Mouse (Mus musculus) thymus, adult 2 months (tissue): ENCODE measurements around the gene Fntb. TPM values are rescaled to one million over a fixed set of nuclear protein-coding genes. Genes with fewer than 3 reads are reported as not detected.

Source experiments
- DNase-seq: peaks from one replicate; pipeline ENCODE4 v3.0.0; 2021
- H3K27ac ChIP-seq: fragments of 200-500 bp; 2 replicates; pipeline ENCODE4 v1.5.1; 2012; ENCODE audit warnings: low read length, control low read depth; ENCODE audit not compliant: control insufficient read depth, insufficient read depth
- H3K27me3 ChIP-seq: fragments of 200-500 bp; 2 replicates; pipeline ENCODE4 v1.6.1; 2012; ENCODE audit warnings: mild to moderate bottlenecking, low read length, moderate library complexity, mixed read lengths; ENCODE audit not compliant: control insufficient read depth, insufficient read depth
- H3K36me3 ChIP-seq: fragments of 200-500 bp; 2 replicates; pipeline ENCODE4 v1.6.1; 2012; ENCODE audit warnings: mild to moderate bottlenecking, low read length, moderate library complexity; ENCODE audit not compliant: control insufficient read depth, insufficient read depth
- H3K4me1 ChIP-seq: fragments of 200-500 bp; replicated peaks from 2 replicates; pipeline ENCODE4 v1.6.1; 2012; ENCODE audit warnings: low read length; ENCODE audit not compliant: control insufficient read depth, insufficient read depth
- H3K4me3 ChIP-seq: fragments of 200-500 bp; 2 replicates; pipeline ENCODE4 v1.5.1; 2012; ENCODE audit warnings: mild to moderate bottlenecking, low read length, control low read depth, moderate library complexity; ENCODE audit not compliant: control insufficient read depth, insufficient read depth
- CTCF ChIP-seq: fragments of 200-500 bp; IDR thresholded peaks from 2 replicates; pipeline ENCODE4 v1.5.1; 2012; ENCODE audit warnings: mild to moderate bottlenecking, control low read depth, low read length, moderate library complexity, borderline replicate concordance; ENCODE audit not compliant: control insufficient read depth, poor library complexity, insufficient read depth; ENCODE audit errors: extremely low read depth
- POLR2A ChIP-seq: fragments of 200-500 bp; IDR thresholded peaks from 2 replicates; pipeline ENCODE4 v1.6.1; 2012; ENCODE audit warnings: mild to moderate bottlenecking, low read length, control low read depth, moderate library complexity; ENCODE audit not compliant: control insufficient read depth, poor library complexity, insufficient read depth; ENCODE audit errors: extremely low read depth
- WGBS: fragments of 180-500 bp; shearing (Covaris S2); methylation state at CpG from one replicate; pipeline ENCODE4 v1.1.7; 2018; 5-methylcytosine and 5-hydroxymethylcytosine counted together
- polyA plus RNA-seq: library from polyadenylated mRNA; depleted of rRNA; stranded (reverse); fragments of >200 nt; gene quantifications from 2 replicates; pipeline ENCODE4 v1.2.3, GENCODE M21; 2012

Fntb gene
- polyA plus RNA-seq, 1 experiment: 51.3 TPM

DNA sequence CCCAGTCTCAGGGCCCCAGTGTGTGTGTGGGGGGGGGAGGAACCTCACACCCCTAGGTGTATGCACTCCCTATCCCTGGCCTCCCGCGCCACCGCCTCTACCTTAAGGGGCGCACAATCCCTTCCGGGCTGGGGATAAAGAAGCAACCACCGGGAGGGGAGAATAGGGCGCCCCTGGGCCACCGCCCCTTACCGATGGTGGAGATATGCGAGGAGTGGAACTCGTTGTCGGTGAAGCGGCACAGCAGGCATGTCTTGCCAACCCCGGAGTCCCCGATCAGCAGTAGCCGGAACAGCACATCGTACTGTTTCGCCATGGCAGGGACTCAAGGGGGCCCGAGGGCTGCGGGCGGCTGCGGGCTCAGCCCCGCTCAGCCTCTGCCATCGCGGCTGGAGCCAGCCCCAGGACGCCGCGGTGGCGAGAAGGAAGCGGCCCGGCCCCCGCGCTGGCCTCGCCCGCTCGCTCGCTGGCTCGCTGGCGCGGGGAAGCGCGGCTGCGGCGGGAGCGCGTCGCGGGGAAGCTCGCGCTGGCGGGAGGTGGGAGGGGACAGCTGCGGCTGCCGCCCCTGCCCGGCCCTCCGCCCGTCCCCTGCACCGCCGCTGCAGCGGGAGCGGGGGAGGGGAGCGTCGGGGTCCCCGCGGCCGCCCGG lies 56.7 kb downstream of the Fntb start:
- Histone ChIP-seq H3K4me3 (peak overlapping the region; percentile 46), H3K27me3 (peaks cover 11% of the 10 kb centered on the region; the same call in 1 of the 2 replicates), H3K27ac (no peak overlapping the region), H3K36me3 (no peaks in the 10 kb centered on the region), H3K4me1 (peaks cover 10% of the 10 kb centered on the region)
- WGBS: 4% methylated on average over 63 of the region's 66 CpGs
- peak; percentile 18 for DNase-seq
- TF ChIP-seq POLR2A: no peak

DNA sequence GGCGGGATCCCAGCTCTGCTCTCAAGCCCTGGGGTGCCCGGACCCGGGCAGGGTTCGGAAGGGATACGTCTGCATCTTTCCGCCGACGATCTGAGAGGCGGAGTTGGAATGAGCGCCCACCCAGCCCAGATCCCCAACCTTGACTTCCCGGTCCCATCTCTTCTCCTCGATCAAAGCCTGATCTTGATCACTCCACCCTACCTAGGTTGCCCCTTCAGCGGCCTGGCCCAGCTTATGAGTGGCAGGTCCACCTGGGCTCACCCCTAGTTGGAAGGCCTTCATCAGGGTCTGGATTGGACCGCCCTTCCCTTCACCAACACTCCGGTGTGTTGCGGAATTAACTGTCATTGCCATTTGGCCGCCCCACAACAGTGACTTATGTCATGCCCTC lies 57.3 kb downstream of the Fntb start, which contains the start of gene Rab15:
Rab15 (minus strand) TSS at position 258 of the 391 bp plus-strand sequence.
- TF ChIP-seq CTCF (no peak), POLR2A (no peak)
- 13% methylated on average over 17 of the region's 17 CpGs for WGBS
- H3K36me3 ChIP-seq: no peaks in the 10 kb centered on the region
- no peak within 1 kb of the TSS for H3K27ac ChIP-seq
- peak within 1 kb of the TSS; percentile 46 for H3K4me3 ChIP-seq
- DNase-seq: no peak
- peaks cover 10% of the 10 kb centered on the region for H3K4me1 ChIP-seq
- H3K27me3 ChIP-seq: peaks cover 11% of the 10 kb centered on the region; the same call in 1 of the 2 replicates

DNA sequence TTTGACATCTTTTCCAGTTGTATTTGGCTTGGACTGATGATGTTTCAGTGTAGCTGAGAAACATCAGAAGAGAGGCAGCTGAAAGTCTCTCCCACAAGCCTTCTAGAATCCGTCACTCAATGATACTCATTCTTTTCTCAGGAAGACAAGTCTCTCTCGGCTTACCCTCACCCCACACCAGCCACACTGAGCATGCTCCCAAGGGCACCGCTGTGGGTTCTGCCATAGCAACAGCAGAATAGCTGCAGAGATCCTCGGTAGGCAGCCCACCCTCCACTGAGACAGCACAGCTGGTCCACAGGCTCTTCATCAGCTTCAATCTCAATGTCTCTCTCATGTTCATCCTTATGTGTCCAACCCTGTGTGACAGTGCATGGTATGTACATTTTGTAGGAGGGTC lies 59.9 kb downstream of the Fntb start:
- H3K36me3 ChIP-seq: no peaks in the 10 kb centered on the region
- no peak for DNase-seq
- no peak overlapping the region for H3K27ac ChIP-seq
- TF ChIP-seq POLR2A (no peak), CTCF (no peak)
- 88% methylated on average over 4 of the region's 4 CpGs for WGBS
- H3K4me3 ChIP-seq: no peak overlapping the region
- peaks cover 10% of the 10 kb centered on the region for H3K4me1 ChIP-seq
- H3K27me3 ChIP-seq: peaks cover 11% of the 10 kb centered on the region; the same call in 1 of the 2 replicates

DNA sequence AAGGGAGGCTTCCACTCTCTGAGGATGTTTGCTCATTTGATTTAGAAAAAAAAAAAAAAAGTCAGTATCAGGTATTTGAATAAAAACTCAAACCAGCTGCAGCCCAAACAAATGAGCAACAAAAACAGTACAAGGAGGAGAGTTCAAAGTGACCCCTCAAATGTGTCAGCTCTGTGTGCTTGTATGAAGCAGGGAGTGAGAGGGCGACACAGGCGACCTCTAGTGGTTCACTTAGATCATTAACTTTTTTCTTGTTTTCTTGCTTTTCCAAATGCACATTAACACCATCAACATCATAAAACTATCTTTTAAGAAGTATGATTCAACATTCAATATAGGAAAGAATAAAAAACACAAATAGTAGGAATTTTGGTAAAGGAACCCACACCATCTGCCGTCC lies 67.3 kb downstream of the Fntb start:
- Histone ChIP-seq H3K36me3 (no peaks in the 10 kb centered on the region), H3K4me1 (no peaks in the 10 kb centered on the region), H3K27ac (no peak overlapping the region), H3K27me3 (no peaks in the 10 kb centered on the region), H3K4me3 (no peak overlapping the region)
- TF ChIP-seq POLR2A: no peak
- TF ChIP-seq CTCF: no peak
- WGBS: 7% methylated on average over 3 of the region's 3 CpGs
- peak; percentile 18 for DNase-seq

DNA sequence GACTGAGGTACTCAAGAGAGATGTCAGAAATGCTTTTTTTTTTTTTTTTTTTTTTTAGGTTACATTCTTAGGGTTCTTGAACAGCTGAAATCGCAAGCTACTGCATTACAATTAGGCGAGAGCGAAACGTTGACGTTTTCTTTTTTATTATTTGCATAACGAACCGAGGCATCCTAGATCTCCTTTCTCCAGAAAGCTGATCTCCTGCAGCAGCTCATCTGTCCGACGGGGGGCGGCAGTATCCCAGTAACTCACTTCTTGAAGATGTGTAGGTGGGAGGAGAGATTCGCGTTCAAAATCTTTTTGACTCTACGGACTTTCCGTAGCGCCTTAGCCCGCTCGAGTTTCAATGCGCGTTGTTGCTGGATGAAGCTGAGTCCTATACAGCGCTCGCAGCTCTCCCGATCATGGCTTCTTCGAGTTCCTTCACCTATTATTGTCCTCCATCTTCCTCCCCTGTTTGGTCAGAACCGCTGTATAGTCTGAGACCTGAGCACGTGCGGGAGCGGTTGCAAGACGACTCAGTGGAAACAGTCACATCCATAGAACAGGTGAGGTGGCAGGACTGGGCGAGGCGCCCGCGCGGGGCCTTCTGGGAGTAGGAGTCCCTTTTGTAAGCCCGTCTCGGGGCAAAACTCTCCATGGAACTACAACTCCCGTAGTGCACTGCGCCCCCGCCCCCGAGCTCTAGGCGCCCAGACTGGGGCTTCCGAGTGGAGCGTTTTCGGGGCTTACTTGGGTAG lies 71.9 kb downstream of the Fntb start:
- DNase-seq: peak; percentile 99
- Histone ChIP-seq H3K36me3 (no peaks in the 10 kb centered on the region), H3K4me1 (peaks cover 4% of the 10 kb centered on the region), H3K27me3 (no peaks in the 10 kb centered on the region), H3K27ac (peak overlapping the region; percentile 60), H3K4me3 (peak overlapping the region; percentile 98)
- WGBS: under 1% methylated on average over 43 of the region's 43 CpGs
- TF ChIP-seq CTCF (0 out of 2 replicates have a peak, but pooled peaks have one; percentile 51), POLR2A (peak; percentile 66; the same call in 1 of the 2 replicates)

DNA sequence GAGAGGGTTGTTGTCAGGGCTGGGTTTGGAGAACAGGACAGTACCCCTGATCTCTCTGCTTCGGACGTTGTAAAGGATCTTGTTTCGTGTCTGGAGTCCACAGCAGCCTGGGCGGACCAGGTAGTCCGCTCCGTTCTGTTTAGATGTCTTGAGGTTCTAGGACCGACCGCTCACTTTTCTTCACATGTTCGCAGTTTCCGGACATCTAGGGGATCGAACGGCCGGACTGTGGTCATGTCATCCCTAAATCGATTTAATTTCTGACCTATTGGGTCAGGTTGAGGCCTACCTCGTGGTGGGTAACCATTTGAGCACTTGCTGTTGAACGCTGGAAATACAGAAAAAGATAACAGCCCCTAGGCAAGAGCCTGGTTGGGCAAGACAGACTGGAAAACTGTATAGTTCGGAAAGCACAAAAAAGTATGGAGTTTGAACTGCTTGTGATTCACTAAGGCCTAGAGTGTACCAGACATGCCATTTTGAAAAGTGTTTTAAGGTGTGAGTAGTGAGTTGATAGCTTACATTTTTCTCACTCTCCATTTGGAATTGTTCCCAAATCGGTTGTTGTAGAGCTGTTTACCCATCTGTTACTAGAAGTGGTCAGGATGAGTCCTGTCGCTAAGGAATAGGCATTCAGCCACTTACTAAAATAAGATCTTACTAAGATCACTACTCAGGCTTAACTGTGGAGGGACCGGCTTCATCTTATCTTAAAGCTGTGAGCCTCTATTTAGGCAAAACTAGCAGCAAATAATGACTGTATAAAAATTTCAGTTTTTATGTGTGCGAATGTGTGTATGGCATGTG lies 72.7 kb downstream of the Fntb start:
- H3K27ac ChIP-seq: peak overlapping the region; percentile 52
- H3K4me3 ChIP-seq: peak overlapping the region; percentile 98
- no peaks in the 10 kb centered on the region for H3K27me3 ChIP-seq
- TF ChIP-seq CTCF (no peak), POLR2A (no peak)
- no peaks in the 10 kb centered on the region for H3K36me3 ChIP-seq
- H3K4me1 ChIP-seq: peaks cover 4% of the 10 kb centered on the region
- 12% methylated on average over 21 of the region's 21 CpGs for WGBS
- DNase-seq: no peak
